Mouse (Mus musculus): ENCODE measurements around the gene Greb1.

The Greb1 gene

GRCm38 (mm10) chr12:16763649-16764422, 36.9 kb downstream of the Greb1 start:
- no peak for DNase-seq (ENCODE audit: low read depth, low spot score)

- no peak for DNase-seq (ENCODE audit: low read depth, low spot score)
These were observed 39.2 kb downstream of the Greb1 start for GRCm38 (mm10) chr12:16761461-16761860.

GRCm38 (mm10) chr12:16760246-16760645, 40.4 kb downstream of the Greb1 start:
- no peak for DNase-seq (ENCODE audit: low read depth, low spot score)

- DNase-seq (ENCODE audit: low read depth, low spot score) = no peak
These were observed 46.4 kb downstream of the Greb1 start for GRCm38 (mm10) chr12:16754311-16754710.

- no peak for DNase-seq (ENCODE audit: low read depth, low spot score)
These were observed 47.1 kb downstream of the Greb1 start for GRCm38 (mm10) chr12:16753555-16753954.

- DNase-seq (ENCODE audit: low read depth, low spot score) = no peak
These were observed 47.6 kb downstream of the Greb1 start for GRCm38 (mm10) chr12:16753110-16753509.

- DNase-seq (ENCODE audit: low read depth, low spot score) = no peak
These were observed 48.3 kb downstream of the Greb1 start for GRCm38 (mm10) chr12:16752236-16752840.

- no peak for DNase-seq (ENCODE audit: low read depth, low spot score)
These were observed 49.1 kb downstream of the Greb1 start for GRCm38 (mm10) chr12:16751609-16752008.

GRCm38 (mm10) chr12:16740059-16740458, 60.6 kb downstream of the Greb1 start:
- no peak for DNase-seq (ENCODE audit: low read depth, low spot score)

GRCm38 (mm10) chr12:16737266-16737665, 63.4 kb downstream of the Greb1 start:
- DNase-seq (ENCODE audit: low read depth, low spot score) = no peak

- DNase-seq (ENCODE audit: low read depth, low spot score) = no peak
These were observed 66.0 kb downstream of the Greb1 start for GRCm38 (mm10) chr12:16734698-16735097.

- DNase-seq (ENCODE audit: low read depth, low spot score) = no peak
These were observed 66.7 kb downstream of the Greb1 start for GRCm38 (mm10) chr12:16734009-16734408.

GRCm38 (mm10) chr12:16731121-16731741, 69.5 kb downstream of the Greb1 start:
- no peak for DNase-seq (ENCODE audit: low read depth, low spot score)

GRCm38 (mm10) chr12:16730196-16730595, 70.5 kb downstream of the Greb1 start:
- DNase-seq (ENCODE audit: low read depth, low spot score) = no peak

- no peak for DNase-seq (ENCODE audit: low read depth, low spot score)
These were observed 72.5 kb downstream of the Greb1 start for GRCm38 (mm10) chr12:16728221-16728620.

- no peak for DNase-seq (ENCODE audit: low read depth, low spot score)
These were observed 74.5 kb downstream of the Greb1 start for GRCm38 (mm10) chr12:16726229-16726628.

GRCm38 (mm10) chr12:16723601-16724000, 77.1 kb downstream of the Greb1 start:
- no peak for DNase-seq (ENCODE audit: low read depth, low spot score)

GRCm38 (mm10) chr12:16718660-16719315, 81.9 kb downstream of the Greb1 start:
- peak; percentile 64 for DNase-seq (ENCODE audit: low read depth, low spot score)

GRCm38 (mm10) chr12:16717653-16718052, 83.0 kb downstream of the Greb1 start:
- DNase-seq (ENCODE audit: low read depth, low spot score) = no peak

GRCm38 (mm10) chr12:16714616-16715015, 86.1 kb downstream of the Greb1 start:
- DNase-seq (ENCODE audit: low read depth, low spot score) = no peak

- DNase-seq (ENCODE audit: low read depth, low spot score) = peak; percentile 86
These were observed 102.0 kb downstream of the Greb1 start for GRCm38 (mm10) chr12:16698691-16699090.

- no peak for DNase-seq (ENCODE audit: low read depth, low spot score)
These were observed 104.5 kb downstream of the Greb1 start for GRCm38 (mm10) chr12:16696146-16696545.
